In the genomic region with DNA sequence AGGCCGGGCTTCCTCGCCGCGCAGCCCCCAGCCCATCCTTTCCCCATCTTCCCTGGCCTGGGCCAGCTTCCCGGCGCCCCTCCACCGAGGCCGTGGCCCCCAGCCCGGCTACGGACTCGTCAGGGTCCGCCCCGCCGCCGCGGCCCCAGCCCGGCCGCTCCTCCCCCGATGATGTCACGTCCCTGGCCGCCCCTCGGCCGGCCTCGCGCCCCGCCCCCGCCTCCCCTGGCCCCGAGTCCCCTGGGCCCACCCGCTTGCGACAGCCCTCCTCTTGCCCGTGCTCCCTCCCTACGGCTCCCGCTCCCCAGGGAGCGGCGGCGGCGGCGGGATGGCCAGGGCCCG, we compare ENCODE assay signal across 8 mouse cellular contexts. TPM values are rescaled to one million over a fixed set of nuclear protein-coding genes. Genes with fewer than 3 reads are reported as not detected.
A peak's percentile ranks its signal among the peaks of the same experiment; 100 is the strongest.
DNase-seq lines count a peak whose midpoint lies in the region; ATAC-seq and TF ChIP-seq lines count a peak whose summit lies in the region.

A gene (plus strand): TSS at position 234 of the 342 bp plus-strand sequence.

- H3K9ac ChIP-seq in forebrain, embryonic 14.5 days (ENCODE audit: low read length) = peak within 1 kb of the TSS; percentile 83
- peak within 1 kb of the TSS; percentile 90 for H3K9ac ChIP-seq in hindbrain, embryonic 16.5 days (ENCODE audit: low read depth, low read length)
- H3K9ac ChIP-seq in liver, embryonic 15.5 days = no peak within 1 kb of the TSS

- H3K36me3 ChIP-seq in forebrain, embryonic 14.5 days (ENCODE audit: control insufficient read depth, insufficient read depth, low read length) = peaks cover 9% of the 10 kb centered on the region; the same call in 1 of the 2 replicates
- no peaks in the 10 kb centered on the region for H3K36me3 ChIP-seq in hindbrain, embryonic 16.5 days (ENCODE audit: control insufficient read depth, insufficient read depth, low read length)
- no peaks in the 10 kb centered on the region for H3K36me3 ChIP-seq in liver, embryonic 15.5 days (replicated peaks)

- TF ChIP-seq CTCF in layer of hippocampus, adult 2 months (conservative IDR thresholded peaks at IDR 0.05) = no peak
- TF ChIP-seq CTCF in olfactory bulb, adult 2 months (IDR thresholded peaks at IDR 0.05; ENCODE audit: insufficient read depth, low read depth, low read length) = no peak

- H3K4me3 ChIP-seq in layer of hippocampus, adult 2 months = peak within 1 kb of the TSS; percentile 64
- peak within 1 kb of the TSS; percentile 71 for H3K4me3 ChIP-seq in forebrain, embryonic 14.5 days (ENCODE audit: low read depth, low read length)
- H3K4me3 ChIP-seq in hindbrain, embryonic 16.5 days (ENCODE audit: low read length) = peak within 1 kb of the TSS; percentile 86
- H3K4me3 ChIP-seq in liver, embryonic 15.5 days (replicated peaks) = peak within 1 kb of the TSS; percentile 53
- peak within 1 kb of the TSS; percentile 51 for H3K4me3 ChIP-seq in olfactory bulb, adult 2 months (ENCODE audit: insufficient read depth, low read depth, low read length)

- H3K4me1 ChIP-seq in forebrain, embryonic 14.5 days (ENCODE audit: control insufficient read depth, insufficient read depth, low read length) = peaks cover 6% of the 10 kb centered on the region
- H3K4me1 ChIP-seq in hindbrain, embryonic 16.5 days (ENCODE audit: control insufficient read depth, insufficient read depth, low read depth, low read length) = peaks cover 22% of the 10 kb centered on the region
- peaks cover 14% of the 10 kb centered on the region for H3K4me1 ChIP-seq in liver, embryonic 15.5 days (replicated peaks)
- peaks cover 15% of the 10 kb centered on the region for H3K4me1 ChIP-seq in olfactory bulb, adult 2 months (ENCODE audit: control insufficient read depth, insufficient read depth, low read length)

- H3K27me3 ChIP-seq in forebrain, embryonic 14.5 days (replicated peaks; ENCODE audit: control insufficient read depth, insufficient read depth, low read length) = no peaks in the 10 kb centered on the region
- no peaks in the 10 kb centered on the region for H3K27me3 ChIP-seq in hindbrain, embryonic 16.5 days (replicated peaks; ENCODE audit: control insufficient read depth, insufficient read depth, low read length)
- H3K27me3 ChIP-seq in liver, embryonic 15.5 days = peaks cover 98% of the 10 kb centered on the region

- peak in 1 of 2 experiments; percentile 28 for DNase-seq in layer of hippocampus, adult 2 months (ENCODE audit: low spot score in 2 of 2)
- no peak for DNase-seq in layer of hippocampus, adult 18-20 months (ENCODE audit: low spot score in 2 of 2)
- no peak for DNase-seq in adrenal gland, postnatal 4 days (ENCODE audit: low spot score in 2 of 2)
- DNase-seq in forebrain, embryonic 14.5 days (ENCODE audit: low spot score) = peak; percentile 81

- no peaks in the 10 kb centered on the region for H3K9me3 ChIP-seq in forebrain, embryonic 14.5 days (replicated peaks; ENCODE audit: control insufficient read depth, low read length)
- H3K9me3 ChIP-seq in hindbrain, embryonic 16.5 days (ENCODE audit: control insufficient read depth, low read length) = no peaks in the 10 kb centered on the region
- H3K9me3 ChIP-seq in liver, embryonic 15.5 days (replicated peaks) = no peaks in the 10 kb centered on the region

- H3K4me2 ChIP-seq in forebrain, embryonic 14.5 days (ENCODE audit: low read length) = peak within 1 kb of the TSS; percentile 67
- peak within 1 kb of the TSS; percentile 78 for H3K4me2 ChIP-seq in hindbrain, embryonic 16.5 days (ENCODE audit: low read length)
- H3K4me2 ChIP-seq in liver, embryonic 15.5 days = peak within 1 kb of the TSS; percentile 69

- peak; percentile 77 for ATAC-seq in forebrain, embryonic 14.5 days
- peak; percentile 83 for ATAC-seq in hindbrain, embryonic 16.5 days
- ATAC-seq in liver, embryonic 15.5 days (ENCODE audit: insufficient read depth) = no peak
- ATAC-seq in activated CD4-positive, CD25-positive, alpha-beta regulatory T cell, adult 4 months = no peak

- 1% methylated on average over 35 of the region's 39 CpGs for WGBS in forebrain, embryonic 14.5 days
- 0% methylated on average over 18 of the region's 39 CpGs for WGBS in hindbrain, embryonic 16.5 days
- WGBS in liver, embryonic 15.5 days (ENCODE audit: insufficient replicate concordance) = under 1% methylated on average over 32 of the region's 39 CpGs
- WGBS in olfactory bulb, adult 2 months = under 1% methylated on average over 28 of the region's 39 CpGs

- H3K27ac ChIP-seq in layer of hippocampus, adult 2 months = peak within 1 kb of the TSS; percentile 77
- H3K27ac ChIP-seq in forebrain, embryonic 14.5 days (ENCODE audit: low read depth, low read length) = peak within 1 kb of the TSS; percentile 81
- H3K27ac ChIP-seq in hindbrain, embryonic 16.5 days (ENCODE audit: low read depth, low read length) = peak within 1 kb of the TSS; percentile 80
- H3K27ac ChIP-seq in liver, embryonic 15.5 days (replicated peaks) = no peak within 1 kb of the TSS
- no peak within 1 kb of the TSS; the same call in 1 of the 2 replicates for H3K27ac ChIP-seq in olfactory bulb, adult 2 months (ENCODE audit: insufficient read depth, low read depth, low read length)

- TF ChIP-seq POLR2A in olfactory bulb, adult 2 months (IDR thresholded peaks at IDR 0.05; ENCODE audit: insufficient read depth, low read depth, low read length) = peak; percentile 28; the same call in 1 of the 2 replicates

RNA-seq across cellular contexts. Expression of the gene that starts here (rescaled TPM):
- 10 to 100 TPM; 11.3 to 11.8 TPM for total RNA-seq in layer of hippocampus, adult 2 months (2021)
- total RNA-seq in layer of hippocampus, adult 18-20 months (2021) = 1 to 10 TPM; 9.1 to 10.0 TPM
- 10 to 100 TPM; 10.7 to 12.8 TPM for total RNA-seq in adrenal gland, postnatal 4 days (2021)
- polyA plus RNA-seq in forebrain, embryonic 14.5 days (2014; fragmentation: Nextera tagmentation; extraction: Ambion mirVana) = 2.1 and 2.4 TPM in 2 replicates
- 3.6 and 4.1 TPM in 2 replicates for polyA plus RNA-seq in hindbrain, embryonic 16.5 days (2015; fragmentation: Nextera tagmentation; extraction: Ambion mirVana)
- 0.12 and 0.16 TPM in 2 replicates for polyA plus RNA-seq in liver, embryonic 15.5 days (2015; fragmentation: Nextera tagmentation; extraction: Ambion mirVana)
- polyA plus RNA-seq in olfactory bulb, adult 2 months (2012; ENCODE audit: insufficient read depth, insufficient read length, low replicate concordance, missing spikeins) = not detected in 2 replicates
- not detected for polyA plus RNA-seq in activated CD4-positive, CD25-positive, alpha-beta regulatory T cell, adult 4 months (2017; shearing (Covaris generic))

Comparison
In these comparisons a context has a peak if more than half of its experiments do, and no peak if none do; other contexts are left out.
1. H3K27ac ChIP-seq: peak in layer of hippocampus, adult 2 months (single experiment), forebrain, embryonic 14.5 days (single experiment) and hindbrain, embryonic 16.5 days (single experiment); none in liver, embryonic 15.5 days (single experiment) and olfactory bulb, adult 2 months (single experiment).
2. ATAC-seq: peak in forebrain, embryonic 14.5 days (single experiment) and hindbrain, embryonic 16.5 days (single experiment); none in liver, embryonic 15.5 days (single experiment) and activated CD4-positive, CD25-positive, alpha-beta regulatory T cell, adult 4 months (single experiment).
3. Peak in every context shown above with its lines, with median percentiles within 50 percentile points of each other: H3K4me3 ChIP-seq and H3K4me2 ChIP-seq.